Mouse (Mus musculus): ENCODE measurements at regions not wholly inside any gene's neighbourhood (a gene's known extent, or its start where the extent isn't known, plus 50 kb on each side); places are given as distances from the start of the nearest gene placed in this dataset.
"Not testable (repeated sequence)": the region's sequence is repeated elsewhere in the genome, so short reads cannot be mapped to it uniquely, and the experiment has no call there.

DNA sequence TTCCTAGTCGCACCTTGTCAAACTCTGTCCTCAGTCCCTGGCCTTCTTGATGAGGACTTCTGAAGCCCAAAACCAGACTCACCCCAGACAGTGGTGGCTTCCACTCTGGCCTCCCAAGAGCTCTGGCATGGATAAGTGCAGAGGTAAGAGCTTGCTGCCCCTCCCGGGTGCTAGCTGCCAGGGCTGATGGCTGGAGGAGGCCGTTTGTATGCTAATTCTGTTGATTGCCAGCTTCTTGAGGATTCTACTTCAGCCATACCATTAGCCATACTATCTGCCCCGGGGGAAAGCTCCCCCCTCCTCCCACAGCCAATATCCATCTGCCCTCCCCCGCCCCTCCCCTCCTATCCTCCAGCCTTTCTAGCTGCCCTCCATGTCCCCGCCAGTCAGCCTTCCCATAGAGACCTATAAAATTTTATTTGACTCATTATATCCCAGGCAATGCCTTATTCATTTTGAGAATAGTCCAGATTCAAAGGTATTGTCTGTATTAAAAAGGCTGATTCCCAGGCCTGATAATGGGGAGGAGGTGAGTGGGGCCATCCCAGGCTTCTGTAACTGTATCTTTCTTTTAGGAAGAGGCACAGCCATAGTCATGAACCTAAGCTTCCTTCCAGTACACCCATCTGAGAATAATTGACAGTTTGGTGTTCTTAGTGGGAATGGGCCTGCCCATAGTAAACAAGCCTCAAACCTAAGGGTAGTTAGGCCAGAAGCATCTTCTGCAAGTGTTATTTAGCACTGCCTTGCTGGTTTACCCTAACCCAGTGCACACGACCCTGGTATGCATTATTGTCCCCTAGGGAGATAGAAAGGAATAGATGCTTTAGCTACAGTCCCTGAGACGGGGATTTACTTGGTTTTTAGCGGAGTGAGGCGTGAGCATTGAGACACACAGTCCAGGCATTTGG is 239.2 kb upstream of the 1700012A03Rik start:
- DNase-seq (ENCODE audit: low spot score), result no peak

DNA sequence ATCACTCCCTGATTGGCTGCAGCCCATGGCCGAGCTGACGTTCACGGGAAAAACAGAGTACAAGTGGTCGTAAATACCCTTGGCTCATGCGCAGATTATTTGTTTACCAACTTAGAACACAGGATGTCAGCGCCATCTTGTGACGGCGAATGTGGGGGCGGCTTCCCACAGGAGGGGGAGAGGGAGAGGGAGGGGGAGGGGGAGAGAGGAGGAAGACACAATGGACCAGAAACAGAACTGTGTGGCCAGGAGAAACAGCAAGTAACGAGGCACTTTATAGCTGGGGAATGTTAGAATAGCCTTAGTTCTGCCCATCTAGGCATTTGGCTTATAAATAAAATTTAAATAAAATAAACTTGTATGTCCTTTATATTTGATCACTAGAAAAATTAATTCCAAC is 240.7 kb upstream of the Podxl start:
- DNase-seq (ENCODE audit: low spot score), result not testable (repeated sequence)

DNA sequence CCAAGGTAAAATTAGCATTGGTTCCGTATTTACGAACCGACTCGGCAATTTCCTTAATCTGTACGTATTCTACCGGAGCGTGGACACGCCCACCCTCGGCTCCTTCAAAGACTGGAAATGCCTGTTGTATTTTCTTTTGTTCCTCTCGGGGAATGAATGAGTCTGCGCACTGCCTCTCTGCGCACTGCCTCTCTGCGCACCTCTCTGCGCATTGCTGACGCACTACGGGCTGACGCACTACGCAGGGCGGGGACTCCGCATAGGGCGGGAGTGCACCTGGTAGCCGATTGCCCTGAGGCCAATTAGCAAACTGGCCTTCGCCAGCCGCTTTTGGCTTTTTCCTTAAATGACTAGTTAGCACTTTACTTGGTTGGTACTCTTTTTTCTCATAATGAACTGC is 239.4 kb upstream of the Podxl start:
- not testable (repeated sequence) for DNase-seq (ENCODE audit: low spot score)

- DNase-seq (ENCODE audit: low spot score), result no peak
These were observed 227.8 kb upstream of the Podxl start for GRCm38 (mm10) chr6:31791547-31791946.

DNA sequence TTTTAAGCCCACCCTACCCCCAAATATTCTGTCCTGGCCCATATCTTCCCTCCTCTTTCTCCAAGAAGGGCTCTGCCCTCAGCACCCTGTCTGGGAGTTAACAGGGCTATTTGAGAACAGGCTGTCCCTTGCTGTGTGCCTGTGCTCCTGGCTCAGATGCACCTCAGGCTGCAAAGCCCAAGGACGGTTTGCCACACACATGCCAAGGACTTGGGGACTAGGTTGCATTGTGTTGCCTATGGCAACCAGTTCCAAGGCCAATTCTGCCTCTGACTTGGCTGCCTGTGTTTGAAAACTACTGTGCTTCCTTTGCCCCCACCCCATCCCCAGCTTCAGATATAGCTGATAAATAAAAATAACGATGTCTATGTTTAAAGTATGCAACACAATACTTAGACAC is 227.1 kb upstream of the Podxl start:
- DNase-seq (ENCODE audit: low spot score), result no peak

DNA sequence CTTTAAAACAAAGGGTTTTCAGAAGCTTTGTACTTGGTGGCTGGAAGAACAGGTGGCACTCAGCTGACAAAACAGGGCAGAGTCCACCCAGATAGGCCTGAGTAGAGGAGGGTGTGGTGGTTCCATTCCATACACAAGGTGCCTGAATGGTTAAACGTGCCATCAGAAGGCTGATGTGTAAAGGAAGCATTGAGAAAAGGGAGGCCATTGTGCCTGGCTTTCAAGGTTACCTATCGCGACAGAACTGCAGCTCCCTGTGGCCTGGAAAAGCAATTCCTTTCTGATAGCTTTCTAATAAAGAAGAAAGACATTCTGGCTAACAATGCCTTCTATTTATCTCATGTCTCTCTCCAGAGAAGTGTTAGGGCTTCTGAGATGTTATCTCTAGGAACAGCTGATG is 213.1 kb upstream of the Podxl start:
- no peak for DNase-seq (ENCODE audit: low spot score)

GRCm38 (mm10) chr6:31771916-31772315 is 208.1 kb upstream of the Podxl start:
- no peak for DNase-seq (ENCODE audit: low spot score)

DNA sequence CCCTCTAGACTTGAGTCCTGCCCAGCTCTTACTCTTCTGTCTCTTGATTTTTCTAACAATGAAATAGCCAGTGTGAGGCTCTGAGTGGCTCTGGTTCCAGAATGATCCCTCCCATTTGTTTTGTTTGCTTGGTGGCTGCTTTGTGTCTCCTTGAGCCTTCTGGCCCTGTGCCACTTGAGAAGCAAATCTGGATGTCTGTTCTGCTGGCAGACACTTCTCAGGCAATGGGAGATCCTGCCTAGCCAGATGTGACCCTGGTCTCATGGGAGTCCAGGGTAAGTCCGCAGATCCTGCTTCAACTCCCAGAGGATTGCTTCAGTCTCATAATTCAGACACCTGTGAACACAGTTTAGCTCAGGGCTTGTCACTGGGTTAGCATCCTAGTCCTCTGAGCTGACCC is 181.8 kb upstream of the Podxl start:
- DNase-seq (ENCODE audit: low spot score), result peak; percentile 1

DNA sequence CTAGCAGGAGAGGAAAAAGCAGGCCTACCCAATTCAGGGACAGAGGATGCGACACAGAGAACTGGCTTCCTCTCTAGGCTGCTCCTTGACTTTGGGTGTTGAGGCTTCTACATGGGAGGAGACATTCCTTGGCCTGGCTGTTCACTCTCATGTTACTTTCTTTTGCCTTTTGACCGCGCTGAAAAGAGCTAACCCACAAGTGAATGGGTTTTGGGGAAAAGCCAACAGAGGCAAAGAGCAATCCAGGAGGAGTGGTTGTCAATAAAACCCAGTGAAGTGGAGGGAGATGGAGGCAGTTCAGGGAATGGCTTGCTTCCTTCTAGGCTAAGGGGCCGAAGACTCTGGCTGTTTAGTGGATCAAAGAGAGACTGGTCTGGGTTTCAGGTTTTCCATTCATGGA is 167.6 kb upstream of the Podxl start:
- no peak for DNase-seq (ENCODE audit: low spot score)

GRCm38 (mm10) chr6:31719614-31720013 is 155.8 kb upstream of the Podxl start:
- no peak for DNase-seq (ENCODE audit: low spot score)

DNA sequence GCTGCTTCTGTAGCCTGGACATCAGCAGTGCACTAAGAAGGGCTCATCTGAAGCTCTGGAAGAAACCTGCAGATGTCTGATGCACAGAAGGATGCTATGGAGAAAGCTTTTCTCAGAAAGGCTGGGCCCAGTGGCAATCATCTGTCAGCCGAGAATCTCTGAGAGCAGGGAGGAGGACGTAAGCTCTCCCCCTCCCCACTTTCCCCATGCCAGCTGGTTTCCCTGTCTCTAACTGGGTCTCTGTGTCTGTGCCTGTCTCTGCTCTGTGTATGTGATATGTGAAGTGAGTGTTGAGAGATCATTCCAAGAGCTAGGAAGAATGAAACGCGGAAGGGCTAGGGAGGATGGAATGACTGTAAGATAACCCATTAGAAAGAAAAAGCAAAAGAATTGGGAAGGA is 155.1 kb upstream of the Podxl start:
- no peak for DNase-seq (ENCODE audit: low spot score)

GRCm38 (mm10) chr6:31717531-31717930 is 153.8 kb upstream of the Podxl start:
- DNase-seq (ENCODE audit: low spot score), result peak; percentile 67

DNA sequence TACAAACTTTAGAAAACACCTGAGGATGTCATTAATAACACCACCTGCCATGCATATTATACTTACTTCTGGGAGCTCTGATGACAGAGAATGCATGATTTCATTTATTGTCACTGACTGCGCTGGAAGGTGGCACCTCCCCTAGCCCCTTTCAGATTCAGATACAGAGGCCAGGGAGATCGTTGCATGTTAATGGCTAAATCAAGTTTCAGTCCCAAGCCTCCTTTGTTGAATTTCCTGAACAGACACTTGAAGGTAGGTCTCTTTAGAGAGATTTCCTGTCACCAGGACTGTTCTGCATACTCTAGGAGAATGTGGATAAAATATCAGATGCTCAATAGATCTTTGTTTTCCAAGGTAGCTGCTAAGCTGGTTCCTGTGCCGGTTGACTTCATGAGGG is 143.5 kb upstream of the Podxl start:
- no peak for DNase-seq (ENCODE audit: low spot score)

- no peak for DNase-seq (ENCODE audit: low spot score)
These were observed 140.4 kb upstream of the Podxl start for GRCm38 (mm10) chr6:31704191-31704590.

GRCm38 (mm10) chr6:31702931-31703330 is 139.2 kb upstream of the Podxl start:
- peak; percentile 39 for DNase-seq (ENCODE audit: low spot score)

GRCm38 (mm10) chr6:31695885-31696284 is 132.1 kb upstream of the Podxl start:
- DNase-seq (ENCODE audit: low spot score), result no peak

GRCm38 (mm10) chr6:31693047-31693446 is 129.3 kb upstream of the Podxl start:
- no peak for DNase-seq (ENCODE audit: low spot score)

GRCm38 (mm10) chr6:31692024-31692423 is 128.2 kb upstream of the Podxl start:
- DNase-seq (ENCODE audit: low spot score), result no peak

- DNase-seq (ENCODE audit: low spot score), result no peak
These were observed 116.3 kb upstream of the Podxl start for GRCm38 (mm10) chr6:31680101-31680500.

DNA sequence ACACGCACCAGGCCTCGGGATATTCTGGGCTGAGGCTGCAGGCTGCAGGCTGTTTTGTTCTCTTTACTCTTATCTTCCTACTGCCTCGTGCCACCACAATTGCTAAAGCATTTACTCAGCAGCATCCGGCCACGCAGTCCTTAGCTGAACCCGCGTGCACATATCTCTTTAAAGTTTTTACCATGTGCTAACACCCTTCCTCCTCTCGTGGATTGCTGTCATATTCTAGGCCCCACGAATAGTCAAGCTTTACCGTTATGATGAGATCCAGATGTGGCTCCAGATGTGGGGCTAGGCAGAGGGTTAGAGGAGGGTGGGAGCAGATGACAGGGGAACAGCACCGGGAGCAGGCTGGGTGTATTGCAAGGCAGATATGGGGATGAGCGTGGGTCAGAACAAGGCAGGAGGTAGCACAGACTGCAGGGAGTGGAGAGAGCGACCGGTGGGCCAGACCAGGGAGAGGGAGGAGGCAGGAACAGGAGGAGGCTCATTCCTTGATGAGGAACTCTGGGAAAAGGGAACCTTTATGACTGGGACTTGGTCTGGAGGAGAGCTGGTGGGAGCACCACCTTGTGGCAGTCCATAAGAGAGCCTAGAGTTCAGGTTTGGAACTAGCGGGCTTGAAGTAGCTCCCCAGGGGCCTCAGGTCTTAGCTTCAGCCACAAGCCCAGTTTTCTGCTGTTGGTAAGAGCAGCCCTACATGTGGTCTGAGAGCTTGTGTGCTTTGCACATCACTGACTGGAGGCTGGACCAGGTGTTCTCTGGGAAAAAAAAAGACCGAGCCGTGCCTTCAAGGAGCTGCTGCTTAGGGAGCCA is 102.1 kb upstream of the Podxl start:
- DNase-seq (ENCODE audit: low spot score), result peak; percentile 17

GRCm38 (mm10) chr6:31664495-31664894 is 100.7 kb upstream of the Podxl start:
- peak; percentile 88 for DNase-seq (ENCODE audit: low spot score)

GRCm38 (mm10) chr6:31660778-31661177 is 97.0 kb upstream of the Podxl start:
- DNase-seq (ENCODE audit: low spot score), result peak; percentile 91

GRCm38 (mm10) chr6:31659901-31660300 is 96.1 kb upstream of the Podxl start:
- no peak for DNase-seq (ENCODE audit: low spot score)

Measured in retina, embryonic 14.5 days (tissue).